Mouse (Mus musculus) lung, embryonic 16.5 days (tissue): ENCODE data around the gene Gsg1l. TPM values are rescaled to one million over a fixed set of nuclear protein-coding genes. Genes with fewer than 3 reads are reported as not detected.

ENCODE experiments used
- ATAC-seq: fragments of 200-750 bp; cut with Nextera tagmentation; 2 replicates; pipeline ENCODE4 v1.8.0; 2017; ENCODE audit warnings: low read depth, mild to moderate bottlenecking, moderate library complexity
- H3K27ac ChIP-seq: fragments of 300-500 bp; sonication (generic); 2 replicates; pipeline ENCODE4 v1.5.1; 2014; ENCODE audit warnings: mild to moderate bottlenecking, control low read depth, low read length
- H3K27me3 ChIP-seq: fragments of 300-500 bp; sonication (generic); 2 replicates; pipeline ENCODE4 v1.6.1; 2014; ENCODE audit warnings: low read depth, low read length, mixed read lengths; ENCODE audit not compliant: control insufficient read depth, insufficient read depth
- H3K36me3 ChIP-seq: fragments of 300-500 bp; sonication (generic); 2 replicates; pipeline ENCODE4 v1.6.1; 2014; ENCODE audit warnings: low read length; ENCODE audit not compliant: control insufficient read depth, insufficient read depth
- H3K4me1 ChIP-seq: fragments of 300-500 bp; sonication (generic); replicated peaks from 2 replicates; pipeline ENCODE4 v1.6.1; 2014; ENCODE audit warnings: low read length, mixed read lengths; ENCODE audit not compliant: control insufficient read depth, insufficient read depth
- H3K4me2 ChIP-seq: fragments of 300-500 bp; sonication (generic); 2 replicates; pipeline ENCODE4 v1.6.1; 2014; ENCODE audit warnings: low read depth, low read length, control low read depth
- H3K4me3 ChIP-seq: fragments of 300-500 bp; sonication (generic); 2 replicates; pipeline ENCODE4 v1.5.1; 2014; ENCODE audit warnings: mild to moderate bottlenecking, low read length, control low read depth
- H3K9ac ChIP-seq: fragments of 300-500 bp; sonication (generic); 2 replicates; pipeline ENCODE4 v1.6.1; 2014; ENCODE audit warnings: low read length, control low read depth
- H3K9me3 ChIP-seq: fragments of 300-500 bp; sonication (generic); 2 replicates; pipeline ENCODE4 v1.6.1; 2016; ENCODE audit warnings: low read length; ENCODE audit not compliant: control insufficient read depth
- WGBS: fragments of 180-500 bp; shearing (Covaris S2); extraction: QIAGEN DNeasy Blood & Tissue Kit; methylation state at CpG from one replicate; pipeline ENCODE4 v1.1.7; 2014; 5-methylcytosine and 5-hydroxymethylcytosine counted together
- polyA plus RNA-seq: library from polyadenylated mRNA; unstranded; fragments of >200 nt; fragmentation: Nextera tagmentation; extraction: Ambion mirVana; gene quantifications from 2 replicates; pipeline ENCODE4 v1.2.1, GENCODE M21; 2015

Gene Gsg1l
- polyA plus RNA-seq, 1 experiment from 2014 or later: 2.6 TPM

- Histone ChIP-seq H3K4me1 (no peaks in the 10 kb centered on the region), H3K36me3 (no peaks in the 10 kb centered on the region), H3K27ac (no peak overlapping the region), H3K4me3 (no peak overlapping the region), H3K27me3 (no peaks in the 10 kb centered on the region), H3K9ac (no peak overlapping the region), H3K9me3 (no peaks in the 10 kb centered on the region), H3K4me2 (no peak overlapping the region)
- ATAC-seq: no peak
- WGBS: 52% methylated on average over 10 of the region's 10 CpGs
Observed at GRCm38 (mm10) chr7:125985565-125985964, 96.6 kb downstream of the Gsg1l start.

- Histone ChIP-seq H3K27me3 (no peaks in the 10 kb centered on the region), H3K27ac (no peak overlapping the region), H3K4me1 (no peaks in the 10 kb centered on the region), H3K9me3 (no peaks in the 10 kb centered on the region), H3K4me2 (no peak overlapping the region), H3K36me3 (no peaks in the 10 kb centered on the region), H3K9ac (no peak overlapping the region), H3K4me3 (no peak overlapping the region)
- no peak for ATAC-seq
- WGBS: 29% methylated on average over 12 of the region's 12 CpGs
Observed at GRCm38 (mm10) chr7:125983902-125984841, 98.0 kb downstream of the Gsg1l start.

- Histone ChIP-seq H3K36me3 (no peaks in the 10 kb centered on the region), H3K9ac (no peak overlapping the region), H3K9me3 (no peaks in the 10 kb centered on the region), H3K4me2 (no peak overlapping the region), H3K4me1 (no peaks in the 10 kb centered on the region), H3K27ac (no peak overlapping the region), H3K27me3 (no peaks in the 10 kb centered on the region), H3K4me3 (no peak overlapping the region)
- no peak for ATAC-seq
- WGBS: 67% methylated on average over 8 of the region's 8 CpGs
Observed at GRCm38 (mm10) chr7:125979591-125979990, 102.6 kb downstream of the Gsg1l start.

GRCm38 (mm10) chr7:125976695-125977094 lies 105.5 kb downstream of the Gsg1l start:
- Histone ChIP-seq H3K4me3 (no peak overlapping the region), H3K27ac (no peak overlapping the region), H3K9me3 (no peaks in the 10 kb centered on the region), H3K4me2 (no peak overlapping the region), H3K27me3 (no peaks in the 10 kb centered on the region), H3K36me3 (no peaks in the 10 kb centered on the region), H3K4me1 (no peaks in the 10 kb centered on the region), H3K9ac (no peak overlapping the region)
- ATAC-seq: no peak
- 74% methylated on average over 9 of the region's 9 CpGs for WGBS

- no peaks in the 10 kb centered on the region for H3K9me3 ChIP-seq
- no peaks in the 10 kb centered on the region for H3K36me3 ChIP-seq
- no peak overlapping the region for H3K27ac ChIP-seq
- H3K4me3 ChIP-seq: no peak overlapping the region
- H3K27me3 ChIP-seq: no peaks in the 10 kb centered on the region
- no peak overlapping the region for H3K9ac ChIP-seq
- no peak for ATAC-seq
- H3K4me2 ChIP-seq: no peak overlapping the region
- 58% methylated on average over 6 of the region's 6 CpGs for WGBS
- no peaks in the 10 kb centered on the region for H3K4me1 ChIP-seq
Observed at GRCm38 (mm10) chr7:125975414-125975813, 106.8 kb downstream of the Gsg1l start.

GRCm38 (mm10) chr7:125973874-125974273 lies 108.3 kb downstream of the Gsg1l start:
- 39% methylated on average over 4 of the region's 4 CpGs for WGBS
- Histone ChIP-seq H3K9me3 (no peaks in the 10 kb centered on the region), H3K27me3 (no peaks in the 10 kb centered on the region), H3K4me1 (no peaks in the 10 kb centered on the region), H3K27ac (no peak overlapping the region), H3K4me3 (no peak overlapping the region), H3K9ac (no peak overlapping the region), H3K36me3 (no peaks in the 10 kb centered on the region), H3K4me2 (no peak overlapping the region)
- no peak for ATAC-seq

GRCm38 (mm10) chr7:125972776-125973175 lies 109.4 kb downstream of the Gsg1l start:
- no peak overlapping the region for H3K4me3 ChIP-seq
- no peak overlapping the region for H3K27ac ChIP-seq
- ATAC-seq: no peak
- H3K9me3 ChIP-seq: no peaks in the 10 kb centered on the region
- no peaks in the 10 kb centered on the region for H3K4me1 ChIP-seq
- no peaks in the 10 kb centered on the region for H3K36me3 ChIP-seq
- WGBS: 60% methylated on average over 6 of the region's 6 CpGs
- no peak overlapping the region for H3K4me2 ChIP-seq
- H3K9ac ChIP-seq: no peak overlapping the region
- H3K27me3 ChIP-seq: no peaks in the 10 kb centered on the region

- Histone ChIP-seq H3K4me1 (no peaks in the 10 kb centered on the region), H3K4me2 (no peak overlapping the region), H3K36me3 (no peaks in the 10 kb centered on the region), H3K9ac (no peak overlapping the region), H3K27me3 (no peaks in the 10 kb centered on the region), H3K9me3 (no peaks in the 10 kb centered on the region), H3K4me3 (no peak overlapping the region), H3K27ac (no peak overlapping the region)
- WGBS: 34% methylated on average over 7 of the region's 7 CpGs
- no peak for ATAC-seq
Observed at GRCm38 (mm10) chr7:125972174-125972672, 110.0 kb downstream of the Gsg1l start.

GRCm38 (mm10) chr7:125969076-125969475 lies 113.1 kb downstream of the Gsg1l start:
- Histone ChIP-seq H3K4me1 (peaks cover 4% of the 10 kb centered on the region; the same call in 1 of the 2 replicates), H3K36me3 (no peaks in the 10 kb centered on the region), H3K4me3 (no peak overlapping the region), H3K27ac (no peak overlapping the region), H3K27me3 (no peaks in the 10 kb centered on the region), H3K9ac (no peak overlapping the region), H3K4me2 (no peak overlapping the region), H3K9me3 (no peaks in the 10 kb centered on the region)
- ATAC-seq: no peak
- 39% methylated on average over 3 of the region's 3 CpGs for WGBS
